Mouse (Mus musculus): ENCODE measurements around the gene Slc19a1. TPM values are rescaled to one million over a fixed set of nuclear protein-coding genes. Genes with fewer than 3 reads are reported as not detected.

The Slc19a1 gene
- polyA plus RNA-seq, 1 experiment = 9.7 TPM

- 70% methylated on average over 3 of the region's 3 CpGs for WGBS
- H3K27ac ChIP-seq (ENCODE audit: control insufficient read depth, insufficient read depth, low read depth, low read length, poor library complexity) = no peak overlapping the region
- no peak overlapping the region for H3K4me3 ChIP-seq (replicated peaks; ENCODE audit: control insufficient read depth, low read depth, low read length)
- no peaks in the 10 kb centered on the region for H3K4me1 ChIP-seq (ENCODE audit: control insufficient read depth, insufficient read depth, low read length)
- TF ChIP-seq CTCF (IDR thresholded peaks at IDR 0.05; ENCODE audit: control insufficient read depth, insufficient read depth, low read length) (no peak), POLR2A (IDR thresholded peaks at IDR 0.05; ENCODE audit: borderline replicate concordance, control insufficient read depth, low read depth, low read length) (no peak)
These were observed 5.1 kb upstream of the Slc19a1 start for GRCm38 (mm10) chr10:77026944-77027343.

GRCm38 (mm10) chr10:77028782-77029296 lies 3.2 kb upstream of the Slc19a1 start:
- TF ChIP-seq POLR2A (IDR thresholded peaks at IDR 0.05; ENCODE audit: borderline replicate concordance, control insufficient read depth, low read depth, low read length) (no peak), CTCF (IDR thresholded peaks at IDR 0.05; ENCODE audit: control insufficient read depth, insufficient read depth, low read length) (no peak)
- no peak overlapping the region for H3K27ac ChIP-seq (ENCODE audit: control insufficient read depth, insufficient read depth, low read depth, low read length, poor library complexity)
- WGBS = 78% methylated on average over 6 of the region's 6 CpGs
- no peak overlapping the region for H3K4me3 ChIP-seq (replicated peaks; ENCODE audit: control insufficient read depth, low read depth, low read length)
- no peaks in the 10 kb centered on the region for H3K4me1 ChIP-seq (ENCODE audit: control insufficient read depth, insufficient read depth, low read length)

GRCm38 (mm10) chr10:77029761-77030160 lies 2.3 kb upstream of the Slc19a1 start:
- WGBS = 88% methylated on average over 4 of the region's 4 CpGs
- H3K4me3 ChIP-seq (replicated peaks; ENCODE audit: control insufficient read depth, low read depth, low read length) = no peak overlapping the region
- H3K27ac ChIP-seq (ENCODE audit: control insufficient read depth, insufficient read depth, low read depth, low read length, poor library complexity) = no peak overlapping the region
- no peaks in the 10 kb centered on the region for H3K4me1 ChIP-seq (ENCODE audit: control insufficient read depth, insufficient read depth, low read length)
- TF ChIP-seq POLR2A (IDR thresholded peaks at IDR 0.05; ENCODE audit: borderline replicate concordance, control insufficient read depth, low read depth, low read length) (no peak), CTCF (IDR thresholded peaks at IDR 0.05; ENCODE audit: control insufficient read depth, insufficient read depth, low read length) (no peak)

DNA sequence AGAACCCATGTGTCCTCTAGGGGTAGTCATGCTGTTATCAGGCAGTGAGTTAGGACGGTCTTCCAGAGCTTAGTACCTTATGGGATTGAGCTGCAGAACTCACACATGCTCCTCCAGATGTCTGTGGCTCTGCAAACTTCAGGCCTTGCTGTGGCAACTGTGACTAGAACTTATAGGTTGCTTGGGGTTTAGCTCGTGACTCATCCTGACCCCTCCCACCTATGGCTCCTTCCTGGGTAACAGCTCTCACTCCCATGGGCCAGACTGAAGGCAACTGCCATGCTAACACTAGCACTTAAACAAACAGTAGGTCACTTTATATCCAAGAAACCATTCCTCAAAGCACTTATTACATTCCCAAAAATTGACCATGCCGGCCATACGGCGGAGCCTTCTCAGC lies 1.4 kb upstream of the Slc19a1 start:
- TF ChIP-seq POLR2A (IDR thresholded peaks at IDR 0.05; ENCODE audit: borderline replicate concordance, control insufficient read depth, low read depth, low read length) = no peak
- no peak for TF ChIP-seq CTCF (IDR thresholded peaks at IDR 0.05; ENCODE audit: control insufficient read depth, insufficient read depth, low read length)
- no peaks in the 10 kb centered on the region for H3K4me1 ChIP-seq (ENCODE audit: control insufficient read depth, insufficient read depth, low read length)
- H3K4me3 ChIP-seq (replicated peaks; ENCODE audit: control insufficient read depth, low read depth, low read length) = no peak overlapping the region
- WGBS = 86% methylated on average over 5 of the region's 5 CpGs
- H3K27ac ChIP-seq (ENCODE audit: control insufficient read depth, insufficient read depth, low read depth, low read length, poor library complexity) = no peak overlapping the region

DNA sequence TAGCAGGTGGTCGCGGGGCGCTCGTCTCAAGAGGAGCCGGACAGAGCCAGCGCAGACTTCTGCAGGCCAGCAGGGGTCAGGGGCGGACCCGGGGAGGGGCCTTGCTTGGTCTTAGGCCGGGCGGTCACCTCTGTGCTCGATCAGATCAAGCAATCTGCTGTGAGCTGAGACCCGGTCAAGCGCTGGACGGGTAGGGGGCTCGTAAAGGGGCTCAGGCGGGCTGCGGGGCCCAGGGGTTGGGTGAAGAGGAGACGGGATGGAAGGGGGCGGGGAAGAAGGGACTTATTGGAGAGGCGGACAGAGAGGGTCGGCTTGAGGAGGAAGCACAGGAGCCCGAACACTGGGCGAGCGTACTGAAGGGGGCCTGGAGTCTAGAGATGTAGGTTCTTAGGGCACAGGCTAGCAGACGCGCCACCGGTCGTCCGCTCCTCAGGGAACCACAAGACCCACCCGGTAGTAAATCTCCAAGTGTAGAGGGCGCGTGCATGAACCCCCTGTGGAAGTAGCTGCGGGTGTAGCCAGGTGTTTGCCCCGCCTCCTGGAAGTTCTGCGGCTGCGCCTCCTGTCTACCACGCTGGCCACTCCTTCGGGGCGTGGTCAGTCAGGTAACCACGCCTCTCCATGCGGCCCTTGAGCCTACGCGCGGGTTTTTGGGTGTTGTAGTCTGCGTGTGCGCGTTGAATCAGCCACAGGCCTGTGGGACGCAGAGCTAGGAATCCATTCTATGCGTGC lies 716 bp downstream of the Slc19a1 start:
- H3K27ac ChIP-seq (ENCODE audit: control insufficient read depth, insufficient read depth, low read depth, low read length, poor library complexity) = no peak overlapping the region
- 1% methylated on average over 49 of the region's 49 CpGs for WGBS
- peak; percentile 66; the same call in 1 of the 2 replicates for TF ChIP-seq POLR2A (IDR thresholded peaks at IDR 0.05; ENCODE audit: borderline replicate concordance, control insufficient read depth, low read depth, low read length)
- TF ChIP-seq CTCF (IDR thresholded peaks at IDR 0.05; ENCODE audit: control insufficient read depth, insufficient read depth, low read length) = 0 out of 2 replicates have a peak, but pooled peaks have one; percentile 2

DNA sequence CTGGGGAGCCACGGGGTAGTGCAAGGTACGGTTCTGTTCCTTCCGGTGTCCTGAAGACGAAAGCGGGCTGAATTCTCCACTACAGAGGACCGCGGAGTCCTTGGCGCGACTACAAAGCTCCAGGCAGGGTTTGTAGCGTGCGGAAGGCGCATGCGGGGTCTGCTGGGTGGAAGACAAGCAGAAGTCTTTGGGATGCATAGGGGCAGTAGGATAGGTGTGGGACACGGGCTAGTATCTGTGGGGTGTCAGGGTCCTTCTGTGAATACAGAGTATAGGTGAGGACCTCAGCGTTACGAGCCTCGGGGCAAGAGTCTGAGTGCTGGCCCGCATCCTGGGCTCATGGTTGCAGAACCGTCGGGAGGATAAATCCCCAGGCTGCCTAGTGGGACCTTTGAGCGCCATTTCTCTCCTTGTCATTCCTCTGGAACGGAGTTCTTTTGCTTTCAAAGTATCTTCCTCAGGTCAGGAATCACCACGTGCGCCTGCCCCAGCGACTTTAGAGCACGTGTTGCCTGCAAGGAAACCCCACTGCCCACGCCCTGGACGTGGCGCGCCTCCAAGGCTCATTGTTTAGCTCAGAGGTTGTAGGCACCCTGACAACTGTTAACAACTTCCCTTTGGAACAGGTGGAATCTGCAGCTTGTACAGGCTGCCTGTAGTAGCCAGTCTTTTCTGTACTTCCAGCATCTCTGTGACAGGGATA lies 1.4 kb downstream of the Slc19a1 start:
- no peaks in the 10 kb centered on the region for H3K4me1 ChIP-seq (ENCODE audit: control insufficient read depth, insufficient read depth, low read length)
- peak overlapping the region; percentile 74 for H3K4me3 ChIP-seq (replicated peaks; ENCODE audit: control insufficient read depth, low read depth, low read length)
- TF ChIP-seq POLR2A (IDR thresholded peaks at IDR 0.05; ENCODE audit: borderline replicate concordance, control insufficient read depth, low read depth, low read length) = no peak
- TF ChIP-seq CTCF (IDR thresholded peaks at IDR 0.05; ENCODE audit: control insufficient read depth, insufficient read depth, low read length) = no peak
- under 1% methylated on average over 30 of the region's 30 CpGs for WGBS
- H3K27ac ChIP-seq (ENCODE audit: control insufficient read depth, insufficient read depth, low read depth, low read length, poor library complexity) = no peak overlapping the region

More for the DNA sequence above, 716 bp downstream of the Slc19a1 start:
- peak overlapping the region; percentile 74 for H3K4me3 ChIP-seq (replicated peaks; ENCODE audit: control insufficient read depth, low read depth, low read length)
- H3K4me1 ChIP-seq (ENCODE audit: control insufficient read depth, insufficient read depth, low read length) = no peaks in the 10 kb centered on the region

DNA sequence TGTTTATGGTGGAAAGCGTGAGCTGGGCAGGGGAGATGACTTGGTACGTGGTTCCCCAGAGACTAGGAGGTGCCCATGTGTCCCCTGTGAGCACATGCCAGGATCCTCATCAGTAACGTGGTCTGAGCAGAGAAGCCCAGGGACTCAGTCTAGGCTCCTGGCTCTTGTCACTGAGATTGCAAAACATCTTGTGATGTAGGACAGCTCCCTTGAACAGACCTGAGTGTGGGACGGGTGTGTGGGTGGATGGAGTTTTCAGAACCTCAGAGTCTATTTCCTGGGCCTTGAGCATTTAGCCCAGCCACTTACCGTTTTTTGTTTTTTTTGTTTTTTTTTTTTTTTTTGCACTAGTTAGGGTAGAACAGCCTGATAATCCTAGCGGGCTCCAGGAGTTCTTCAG lies 3.4 kb downstream of the Slc19a1 start:
- Histone ChIP-seq H3K4me3 (replicated peaks; ENCODE audit: control insufficient read depth, low read depth, low read length) (no peak overlapping the region), H3K27ac (ENCODE audit: control insufficient read depth, insufficient read depth, low read depth, low read length, poor library complexity) (no peak overlapping the region), H3K4me1 (ENCODE audit: control insufficient read depth, insufficient read depth, low read length) (no peaks in the 10 kb centered on the region)
- 50% methylated on average over 6 of the region's 6 CpGs for WGBS
- no peak for TF ChIP-seq POLR2A (IDR thresholded peaks at IDR 0.05; ENCODE audit: borderline replicate concordance, control insufficient read depth, low read depth, low read length)
- no peak for TF ChIP-seq CTCF (IDR thresholded peaks at IDR 0.05; ENCODE audit: control insufficient read depth, insufficient read depth, low read length)

GRCm38 (mm10) chr10:77038579-77039174 lies 6.6 kb downstream of the Slc19a1 start:
- no peak overlapping the region for H3K4me3 ChIP-seq (replicated peaks; ENCODE audit: control insufficient read depth, low read depth, low read length)
- 84% methylated on average over 8 of the region's 8 CpGs for WGBS
- no peak overlapping the region for H3K27ac ChIP-seq (ENCODE audit: control insufficient read depth, insufficient read depth, low read depth, low read length, poor library complexity)
- H3K4me1 ChIP-seq (ENCODE audit: control insufficient read depth, insufficient read depth, low read length) = no peaks in the 10 kb centered on the region
- no peak for TF ChIP-seq CTCF (IDR thresholded peaks at IDR 0.05; ENCODE audit: control insufficient read depth, insufficient read depth, low read length)
- no peak for TF ChIP-seq POLR2A (IDR thresholded peaks at IDR 0.05; ENCODE audit: borderline replicate concordance, control insufficient read depth, low read depth, low read length)

Measured in bone marrow, adult 2 months (tissue).